Mouse (Mus musculus) pancreas, adult 10 weeks (tissue): ENCODE data around the gene Olfr57. TPM values are rescaled to one million over a fixed set of nuclear protein-coding genes. Genes with fewer than 3 reads are reported as not detected.

Experiments used
- polyA plus RNA-seq: library from polyadenylated mRNA; stranded (reverse); fragments of 350-450 nt; fragmentation: Illumina TruSeq; extraction: RNeasy Lipid Tissue Mini Kit (QIAGEN cat#74804); gene quantifications from one replicate; pipeline ENCODE4 v1.2.3, GENCODE M21; 2015; ENCODE audit warnings: low read depth, low replicate concordance; ENCODE audit not compliant: insufficient read depth

The Olfr57 gene
- polyA plus RNA-seq: not detected

DNA sequence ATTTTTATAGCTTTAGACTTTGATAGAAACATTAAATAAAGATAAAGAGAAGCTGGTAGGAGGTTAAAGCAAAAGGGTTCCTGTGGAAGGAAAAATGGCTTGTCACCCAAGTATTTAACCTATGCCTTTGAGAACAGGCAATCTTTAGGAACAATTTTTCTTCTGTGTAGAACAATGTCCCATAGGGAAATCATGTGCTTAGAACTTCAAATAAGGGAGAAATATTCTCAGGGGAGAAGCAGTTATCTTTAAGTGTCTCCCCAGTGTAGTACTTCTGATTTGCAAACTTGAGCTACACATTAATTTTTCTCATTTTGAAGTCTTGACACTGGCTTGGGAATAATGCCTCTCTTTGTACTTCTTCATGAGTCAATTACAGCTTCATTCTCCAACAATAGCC is at the start of gene Olfr57:
Gene Olfr57, plus strand, starts transcription at position 301 of the 400 bp plus-strand sequence.

DNA sequence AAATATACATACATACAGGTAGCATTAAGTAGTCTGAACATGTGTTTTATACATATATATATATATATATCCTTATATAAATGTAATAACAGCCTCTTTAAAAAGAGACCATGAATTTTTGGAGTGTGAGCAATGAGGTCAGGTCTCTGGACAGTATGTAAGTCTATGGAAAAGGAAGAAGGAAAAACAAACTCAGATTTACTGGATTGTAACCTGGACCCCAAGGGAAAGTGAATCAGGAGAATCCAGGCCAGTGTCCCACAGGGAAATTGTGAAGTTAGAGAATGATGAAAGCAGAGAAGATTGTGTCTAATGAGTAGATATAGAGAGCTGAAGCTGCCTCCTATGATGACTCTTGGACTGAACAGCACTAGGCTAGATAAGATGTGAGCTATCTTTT is 47.8 kb upstream of the Olfr57 start, which contains the start of gene Olfr1352:
Gene Olfr1352, plus strand, starts transcription at position 301 of the 400 bp plus-strand sequence.

GRCm38 (mm10) chr10:79012172-79012571 is 16.4 kb upstream of the Olfr57 start, which contains the start of gene Olfr1351:
Gene Olfr1351, plus strand, starts transcription at chr10:79012472.

Other genes starting within 250 kb of the Olfr57 start
- gene Slc1a6, start 248.2 kb upstream of the Olfr57 start, polyA plus RNA-seq: not detected
- gene Olfr1356, start 176.6 kb upstream of the Olfr57 start, polyA plus RNA-seq: not detected
- gene Olfr1355, start 153.2 kb upstream of the Olfr57 start, polyA plus RNA-seq: not detected
- gene Olfr1354, start 115.6 kb upstream of the Olfr57 start, polyA plus RNA-seq: not detected
- not detected for gene Olfr8, start 78.1 kb upstream of the Olfr57 start, polyA plus RNA-seq
- not detected for gene Olfr1353, start 65.4 kb upstream of the Olfr57 start, polyA plus RNA-seq
- gene Olfr1352, start 47.7 kb upstream of the Olfr57 start, polyA plus RNA-seq: not detected
- not detected for gene Olfr1351, start 16.3 kb upstream of the Olfr57 start, polyA plus RNA-seq
- gene 2610008E11Rik, start 68.9 kb downstream of the Olfr57 start, polyA plus RNA-seq: 4.1 TPM
- gene Vmn2r80, start 120.0 kb downstream of the Olfr57 start, polyA plus RNA-seq: not detected
- not detected for gene Vmn2r81, start 219.0 kb downstream of the Olfr57 start, polyA plus RNA-seq